Mouse (Mus musculus) embryonic facial prominence, embryonic 11.5 days (tissue): ENCODE data around the gene Ccnd3. TPM values are rescaled to one million over a fixed set of nuclear protein-coding genes. Genes with fewer than 3 reads are reported as not detected.

ENCODE experiments used
- ATAC-seq: fragments of 200-750 bp; cut with Nextera tagmentation; replicated peaks from 2 replicates; pipeline ENCODE4 v1.8.0; 2017; ENCODE audit warnings: low read depth; ENCODE audit not compliant: insufficient number of reproducible peaks, low FRiP score, low TSS enrichment
- DNase-seq: peaks from one replicate; pipeline ENCODE4 v3.0.0-alpha.2; 2015; ENCODE audit warnings: low spot score
- H3K27ac ChIP-seq: fragments of 300-500 bp; sonication (generic); replicated peaks from 2 replicates; pipeline ENCODE4 v1.5.1; 2014; ENCODE audit warnings: mild to moderate bottlenecking, low read depth, low read length, control low read depth
- H3K27me3 ChIP-seq: fragments of 300-500 bp; sonication (generic); 2 replicates; pipeline ENCODE4 v1.6.1; 2014; ENCODE audit warnings: mild to moderate bottlenecking, low read length, moderate library complexity, mixed read lengths; ENCODE audit not compliant: control insufficient read depth, insufficient read depth
- H3K36me3 ChIP-seq: fragments of 300-500 bp; sonication (generic); replicated peaks from 2 replicates; pipeline ENCODE4 v1.6.1; 2014; ENCODE audit warnings: low read depth, mild to moderate bottlenecking, low read length, moderate library complexity, mixed read lengths; ENCODE audit not compliant: control insufficient read depth, insufficient read depth
- H3K4me1 ChIP-seq: fragments of 300-500 bp; sonication (generic); 2 replicates; pipeline ENCODE4 v1.6.1; 2014; ENCODE audit warnings: low read length, mixed read lengths; ENCODE audit not compliant: control insufficient read depth, insufficient read depth
- H3K4me2 ChIP-seq: fragments of 300-500 bp; sonication (generic); 2 replicates; pipeline ENCODE4 v1.6.1; 2014; ENCODE audit warnings: low read depth, mild to moderate bottlenecking, control low read depth, low read length, moderate library complexity
- H3K4me3 ChIP-seq: fragments of 300-500 bp; sonication (generic); 2 replicates; pipeline ENCODE4 v1.5.1; 2014; ENCODE audit warnings: low read depth, low read length, control low read depth
- H3K9ac ChIP-seq: fragments of 300-500 bp; sonication (generic); replicated peaks from 2 replicates; pipeline ENCODE4 v1.6.1; 2014; ENCODE audit warnings: mild to moderate bottlenecking, control low read depth, low read length
- H3K9me3 ChIP-seq: fragments of 300-500 bp; sonication (generic); replicated peaks from 2 replicates; pipeline ENCODE4 v1.6.1; 2016; ENCODE audit warnings: mild to moderate bottlenecking, low read length, inconsistent platforms, mixed read lengths; ENCODE audit not compliant: control insufficient read depth
- WGBS: fragments of 180-500 bp; shearing (Covaris S2); extraction: QIAGEN DNeasy Blood & Tissue Kit; methylation state at CpG from one replicate; pipeline ENCODE4 v1.1.7; 2014; 5-methylcytosine and 5-hydroxymethylcytosine counted together
- polyA plus RNA-seq: library from polyadenylated mRNA; unstranded; fragments of >200 nt; fragmentation: Nextera tagmentation; extraction: Ambion mirVana; gene quantifications from 2 replicates; pipeline ENCODE4 v1.2.1, GENCODE M21; 2014

Ccnd3 gene
- polyA plus RNA-seq, 1 experiment from 2014 or later: 291 TPM

- WGBS: 60% methylated on average over 10 of the region's 10 CpGs
- no peak overlapping the region for H3K27ac ChIP-seq
- no peak for ATAC-seq
These were observed 26.6 kb downstream of the Ccnd3 start for GRCm38 (mm10) chr17:47531387-47531818.

GRCm38 (mm10) chr17:47532364-47532763, 27.5 kb downstream of the Ccnd3 start:
- Histone ChIP-seq H3K9me3 (no peaks in the 10 kb centered on the region), H3K27me3 (no peaks in the 10 kb centered on the region), H3K4me1 (no peaks in the 10 kb centered on the region; the same call in 1 of the 2 replicates), H3K27ac (no peak overlapping the region), H3K9ac (no peak overlapping the region), H3K4me3 (no peak overlapping the region), H3K36me3 (no peaks in the 10 kb centered on the region), H3K4me2 (no peak overlapping the region)
- DNase-seq: no peak
- no peak for ATAC-seq
- WGBS: 92% methylated on average over 5 of the region's 5 CpGs

More at GRCm38 (mm10) chr17:47531387-47531818, 26.6 kb downstream of the Ccnd3 start:
- no peak overlapping the region for H3K4me2 ChIP-seq
- H3K4me3 ChIP-seq: no peak overlapping the region
- no peaks in the 10 kb centered on the region for H3K9me3 ChIP-seq
- H3K4me1 ChIP-seq: no peaks in the 10 kb centered on the region; the same call in 1 of the 2 replicates
- H3K9ac ChIP-seq: no peak overlapping the region
- no peak for DNase-seq
- no peaks in the 10 kb centered on the region for H3K36me3 ChIP-seq
- H3K27me3 ChIP-seq: no peaks in the 10 kb centered on the region

DNA sequence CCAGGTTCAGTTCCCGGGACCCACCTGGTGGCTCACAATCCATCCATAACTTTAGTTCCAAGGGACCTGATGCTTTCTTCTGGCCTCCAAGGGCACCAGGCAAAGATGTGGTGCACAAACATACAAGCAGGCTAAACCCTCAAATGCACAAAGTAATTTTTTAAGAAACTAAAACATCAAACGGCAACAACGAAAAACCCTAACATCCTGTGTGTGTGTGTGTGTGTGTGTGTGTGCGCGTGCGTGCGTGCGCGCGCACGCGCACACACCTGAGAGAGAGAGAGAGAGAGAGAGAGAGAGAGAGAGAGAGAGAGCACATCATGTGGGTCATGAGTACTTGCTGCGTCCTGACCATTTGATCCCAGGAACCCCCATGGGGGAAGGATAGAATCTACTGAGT, 28.8 kb downstream of the Ccnd3 start:
- Histone ChIP-seq H3K9ac (no peak overlapping the region), H3K9me3 (no peaks in the 10 kb centered on the region), H3K4me3 (no peak overlapping the region), H3K36me3 (no peaks in the 10 kb centered on the region), H3K27me3 (no peaks in the 10 kb centered on the region), H3K4me1 (no peaks in the 10 kb centered on the region), H3K27ac (no peak overlapping the region), H3K4me2 (no peak overlapping the region)
- 93% methylated on average over 13 of the region's 13 CpGs for WGBS
- ATAC-seq (no peak), DNase-seq (no peak)

DNA sequence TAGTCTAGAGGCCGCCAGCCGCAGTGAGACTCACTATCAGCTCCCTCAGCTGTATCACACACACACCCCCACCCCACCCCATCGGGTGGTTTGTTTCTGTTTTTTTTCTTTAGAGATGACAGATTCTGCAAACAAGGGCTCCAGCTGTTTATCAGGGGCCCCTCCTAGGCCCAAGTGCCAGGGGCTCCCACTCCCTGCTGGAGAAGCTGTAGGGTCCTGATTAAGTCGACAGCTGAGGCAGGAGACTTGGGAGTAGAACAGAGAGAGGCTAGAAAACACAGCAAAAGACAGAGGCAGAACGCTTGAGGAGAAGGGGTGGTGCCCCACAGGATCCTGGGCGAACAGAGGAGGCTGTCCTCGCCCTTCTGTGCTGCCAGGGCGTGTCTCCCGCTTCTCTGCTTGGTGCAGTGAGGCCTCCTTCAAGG, 31.0 kb downstream of the Ccnd3 start:
- H3K27me3 ChIP-seq: no peaks in the 10 kb centered on the region
- no peak overlapping the region for H3K27ac ChIP-seq
- H3K9me3 ChIP-seq: no peaks in the 10 kb centered on the region
- no peaks in the 10 kb centered on the region; the same call in 1 of the 2 replicates for H3K4me1 ChIP-seq
- ATAC-seq: peak; percentile 76; the same call in 1 of the 2 replicates
- H3K4me3 ChIP-seq: no peak overlapping the region
- H3K9ac ChIP-seq: no peak overlapping the region; the same call in 1 of the 2 replicates
- 66% methylated on average over 9 of the region's 9 CpGs for WGBS
- no peak overlapping the region for H3K4me2 ChIP-seq
- DNase-seq: no peak
- H3K36me3 ChIP-seq: no peaks in the 10 kb centered on the region

GRCm38 (mm10) chr17:47538049-47538448, 33.2 kb downstream of the Ccnd3 start:
- Histone ChIP-seq H3K36me3 (no peaks in the 10 kb centered on the region), H3K27ac (no peak overlapping the region), H3K9me3 (no peaks in the 10 kb centered on the region), H3K27me3 (no peaks in the 10 kb centered on the region), H3K9ac (no peak overlapping the region), H3K4me2 (no peak overlapping the region), H3K4me3 (no peak overlapping the region), H3K4me1 (no peaks in the 10 kb centered on the region; the same call in 1 of the 2 replicates)
- ATAC-seq: no peak
- DNase-seq: no peak
- WGBS: 87% methylated on average over 3 of the region's 3 CpGs

GRCm38 (mm10) chr17:47539128-47539527, 34.3 kb downstream of the Ccnd3 start:
- Histone ChIP-seq H3K4me3 (no peak overlapping the region), H3K9me3 (no peaks in the 10 kb centered on the region), H3K27me3 (no peaks in the 10 kb centered on the region), H3K9ac (no peak overlapping the region), H3K4me1 (no peaks in the 10 kb centered on the region; the same call in 1 of the 2 replicates), H3K4me2 (no peak overlapping the region), H3K27ac (no peak overlapping the region), H3K36me3 (no peaks in the 10 kb centered on the region)
- no peak for DNase-seq
- 87% methylated on average over 4 of the region's 4 CpGs for WGBS
- no peak for ATAC-seq

DNA sequence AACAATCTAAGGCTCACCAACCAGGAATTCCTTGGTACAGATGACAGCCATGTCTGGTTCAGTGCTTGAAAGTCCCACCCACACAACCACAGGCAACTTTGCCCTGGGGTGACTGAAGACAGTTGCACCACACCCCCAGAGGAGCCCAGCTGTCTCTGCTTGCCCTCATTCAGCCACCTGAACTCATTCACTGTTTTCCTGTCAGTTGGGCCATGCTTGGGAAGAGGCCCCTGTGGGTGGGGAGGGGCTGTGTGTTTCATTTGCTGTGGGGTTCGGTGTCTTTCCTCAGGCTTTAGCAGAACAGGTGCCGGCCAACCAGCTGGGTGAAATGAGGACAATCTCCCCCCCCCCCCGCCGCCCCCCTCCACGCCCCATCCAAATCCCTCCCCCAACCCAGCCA, 37.2 kb downstream of the Ccnd3 start:
- ATAC-seq: no peak
- no peaks in the 10 kb centered on the region for H3K27me3 ChIP-seq
- WGBS: 73% methylated on average over 5 of the region's 5 CpGs
- no peaks in the 10 kb centered on the region; the same call in 1 of the 2 replicates for H3K4me1 ChIP-seq
- DNase-seq: no peak
- no peaks in the 10 kb centered on the region for H3K9me3 ChIP-seq
- H3K36me3 ChIP-seq: no peaks in the 10 kb centered on the region
- H3K4me3 ChIP-seq: no peak overlapping the region
- no peak overlapping the region for H3K9ac ChIP-seq
- no peak overlapping the region for H3K27ac ChIP-seq
- no peak overlapping the region for H3K4me2 ChIP-seq

- DNase-seq: no peak
- Histone ChIP-seq H3K9ac (no peak overlapping the region), H3K4me3 (no peak overlapping the region), H3K9me3 (no peaks in the 10 kb centered on the region), H3K27me3 (no peaks in the 10 kb centered on the region), H3K36me3 (no peaks in the 10 kb centered on the region), H3K4me1 (no peaks in the 10 kb centered on the region; the same call in 1 of the 2 replicates), H3K27ac (no peak overlapping the region), H3K4me2 (no peak overlapping the region)
- no peak for ATAC-seq
- WGBS: 75% methylated on average over 7 of the region's 7 CpGs
These were observed 38.3 kb downstream of the Ccnd3 start for GRCm38 (mm10) chr17:47543051-47543650.
